Mouse (Mus musculus): ENCODE data around the gene Usp34. TPM values are rescaled to one million over a fixed set of nuclear protein-coding genes. Genes with fewer than 3 reads are reported as not detected.
"Not testable (repeated sequence)": the region's sequence is repeated elsewhere in the genome, so short reads cannot be mapped to it uniquely, and the experiment has no call there.

The Usp34 gene
- polyA plus RNA-seq, 1 experiment from 2014 or later: 39.2 TPM

GRCm38 (mm10) chr11:23313496-23313895, 6.8 kb downstream of the Usp34 start:
- H3K9ac ChIP-seq (ENCODE audit: low read length): no peak overlapping the region
- ATAC-seq (no peak), DNase-seq (ENCODE audit: low spot score) (no peak)
- H3K36me3 ChIP-seq (ENCODE audit: control insufficient read depth, insufficient read depth, low read length): peaks cover 3% of the 10 kb centered on the region; the same call in 1 of the 2 replicates
- no peak overlapping the region for H3K4me3 ChIP-seq (ENCODE audit: low read depth, low read length)
- H3K4me2 ChIP-seq (ENCODE audit: low read length): no peak overlapping the region
- WGBS: 97% methylated on average over 1 of the region's 1 CpGs
- no peak overlapping the region for H3K27ac ChIP-seq (ENCODE audit: low read depth, low read length)
- no peaks in the 10 kb centered on the region for H3K27me3 ChIP-seq (replicated peaks; ENCODE audit: control insufficient read depth, insufficient read depth, low read length)
- H3K9me3 ChIP-seq (replicated peaks; ENCODE audit: control insufficient read depth, low read length): no peaks in the 10 kb centered on the region
- peaks cover 6% of the 10 kb centered on the region; the same call in 1 of the 2 replicates for H3K4me1 ChIP-seq (ENCODE audit: control insufficient read depth, insufficient read depth, low read length)

- no peak overlapping the region for H3K4me3 ChIP-seq (ENCODE audit: low read depth, low read length)
- DNase-seq (ENCODE audit: low spot score): no peak
- 0 out of 2 replicates have a peak, but pooled peaks cover 3% of the 10 kb centered on the region for H3K36me3 ChIP-seq (ENCODE audit: control insufficient read depth, insufficient read depth, low read length)
- H3K9me3 ChIP-seq (replicated peaks; ENCODE audit: control insufficient read depth, low read length): no peaks in the 10 kb centered on the region
- no peak overlapping the region for H3K9ac ChIP-seq (ENCODE audit: low read length)
- no peak overlapping the region for H3K4me2 ChIP-seq (ENCODE audit: low read length)
- no peak overlapping the region for H3K27ac ChIP-seq (ENCODE audit: low read depth, low read length)
- ATAC-seq: no peak
- no peaks in the 10 kb centered on the region for H3K27me3 ChIP-seq (replicated peaks; ENCODE audit: control insufficient read depth, insufficient read depth, low read length)
- H3K4me1 ChIP-seq (ENCODE audit: control insufficient read depth, insufficient read depth, low read length): no peaks in the 10 kb centered on the region
- WGBS: 94% methylated on average over 2 of the region's 2 CpGs
These were observed 22.7 kb downstream of the Usp34 start for GRCm38 (mm10) chr11:23329413-23329812.

DNA sequence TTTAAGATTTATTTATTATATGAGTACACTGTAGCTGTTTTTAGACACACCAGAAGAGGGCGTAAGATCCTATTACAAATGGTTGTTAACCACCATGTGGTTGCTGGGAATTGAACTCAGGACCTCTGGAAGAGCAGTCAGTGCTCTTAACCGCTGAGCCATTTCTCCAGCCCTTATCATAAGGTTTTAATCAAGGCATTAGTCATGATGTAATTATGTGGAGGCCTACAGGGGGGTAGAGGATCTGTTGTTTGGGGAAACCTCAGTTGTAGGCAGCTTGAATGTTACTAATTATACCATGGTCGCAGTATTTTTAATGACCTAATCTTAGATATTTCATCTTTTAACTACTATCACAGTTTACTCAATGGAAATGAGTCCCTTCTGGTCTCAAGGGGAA, 25.4 kb downstream of the Usp34 start:
- no peak for ATAC-seq
- 74% methylated on average over 3 of the region's 3 CpGs for WGBS
- no peaks in the 10 kb centered on the region for H3K27me3 ChIP-seq (replicated peaks; ENCODE audit: control insufficient read depth, insufficient read depth, low read length)
- no peak overlapping the region for H3K4me2 ChIP-seq (ENCODE audit: low read length)
- no peaks in the 10 kb centered on the region for H3K9me3 ChIP-seq (replicated peaks; ENCODE audit: control insufficient read depth, low read length)
- H3K4me3 ChIP-seq (ENCODE audit: low read depth, low read length): no peak overlapping the region
- H3K4me1 ChIP-seq (ENCODE audit: control insufficient read depth, insufficient read depth, low read length): no peaks in the 10 kb centered on the region
- peaks cover 8% of the 10 kb centered on the region; the same call in 1 of the 2 replicates for H3K36me3 ChIP-seq (ENCODE audit: control insufficient read depth, insufficient read depth, low read length)
- no peak for DNase-seq (ENCODE audit: low spot score)
- H3K27ac ChIP-seq (ENCODE audit: low read depth, low read length): no peak overlapping the region
- H3K9ac ChIP-seq (ENCODE audit: low read length): no peak overlapping the region

GRCm38 (mm10) chr11:23335160-23335559, 28.5 kb downstream of the Usp34 start:
- Histone ChIP-seq H3K4me3 (ENCODE audit: low read depth, low read length) (no peak overlapping the region), H3K4me2 (ENCODE audit: low read length) (no peak overlapping the region), H3K9me3 (replicated peaks; ENCODE audit: control insufficient read depth, low read length) (no peaks in the 10 kb centered on the region), H3K4me1 (ENCODE audit: control insufficient read depth, insufficient read depth, low read length) (no peaks in the 10 kb centered on the region), H3K36me3 (ENCODE audit: control insufficient read depth, insufficient read depth, low read length) (peaks cover 5% of the 10 kb centered on the region; the same call in 1 of the 2 replicates), H3K27ac (ENCODE audit: low read depth, low read length) (no peak overlapping the region), H3K9ac (ENCODE audit: low read length) (no peak overlapping the region), H3K27me3 (replicated peaks; ENCODE audit: control insufficient read depth, insufficient read depth, low read length) (no peaks in the 10 kb centered on the region)
- WGBS: 79% methylated on average over 1 of the region's 1 CpGs
- no peak for ATAC-seq
- DNase-seq (ENCODE audit: low spot score): no peak

DNA sequence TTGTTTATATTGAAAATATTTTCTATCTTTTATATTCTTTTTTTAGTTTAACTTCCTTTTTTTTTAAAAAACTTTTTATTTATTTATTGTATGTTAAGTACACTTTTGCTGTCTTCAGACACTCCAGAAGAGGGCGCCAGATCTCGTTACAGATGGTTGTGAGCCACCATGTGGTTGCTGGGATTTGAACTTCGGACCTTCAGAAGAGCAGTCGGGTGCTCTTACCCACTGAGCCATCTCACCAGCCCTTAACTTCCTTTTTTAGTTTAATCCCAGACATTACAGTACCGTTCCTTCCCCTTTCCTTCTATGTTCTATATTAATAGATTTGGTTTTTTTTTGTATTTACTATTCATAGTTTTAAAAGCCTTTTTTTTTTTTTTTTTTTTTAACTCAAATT, 50.5 kb downstream of the Usp34 start:
- H3K9me3 ChIP-seq (replicated peaks; ENCODE audit: control insufficient read depth, low read length); H3K27ac ChIP-seq (ENCODE audit: low read depth, low read length); H3K4me2 ChIP-seq (ENCODE audit: low read length); H3K4me3 ChIP-seq (ENCODE audit: low read depth, low read length); H3K9ac ChIP-seq (ENCODE audit: low read length); ATAC-seq; H3K4me1 ChIP-seq (ENCODE audit: control insufficient read depth, insufficient read depth, low read length); H3K27me3 ChIP-seq (replicated peaks; ENCODE audit: control insufficient read depth, insufficient read depth, low read length); DNase-seq (ENCODE audit: low spot score): not testable (repeated sequence)
- WGBS: 71% methylated on average over 5 of the region's 5 CpGs
- H3K36me3 ChIP-seq (ENCODE audit: control insufficient read depth, insufficient read depth, low read length): peaks cover 26% of the 10 kb centered on the region

DNA sequence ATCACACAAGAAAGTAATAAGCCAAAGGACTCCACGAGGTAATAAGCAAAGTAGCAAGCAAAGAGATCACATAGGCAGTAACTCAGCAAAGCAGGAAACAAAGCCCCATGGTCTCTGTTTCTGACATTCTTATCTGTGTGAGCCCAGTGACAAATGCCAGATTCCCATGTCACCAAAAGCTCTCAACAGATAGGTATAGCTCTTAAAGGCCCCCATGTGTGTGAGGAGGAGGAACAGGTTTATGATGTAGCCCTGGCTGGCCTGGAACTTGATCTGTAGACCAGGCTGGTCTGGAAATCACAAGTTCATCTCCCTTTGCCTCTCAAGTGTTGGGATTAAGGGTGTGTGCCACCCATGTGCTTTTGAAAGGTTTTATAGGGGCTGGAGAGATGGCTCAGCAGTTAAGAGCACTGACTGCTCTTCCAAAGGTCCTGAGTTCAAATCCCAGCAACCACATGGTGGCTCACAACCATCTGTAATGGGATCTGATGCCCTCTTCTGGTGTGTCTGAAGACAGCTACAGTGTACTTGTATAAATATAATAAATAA, 53.1 kb downstream of the Usp34 start:
- H3K9me3 ChIP-seq (replicated peaks; ENCODE audit: control insufficient read depth, low read length); ATAC-seq; DNase-seq (ENCODE audit: low spot score); H3K4me3 ChIP-seq (ENCODE audit: low read depth, low read length); H3K27me3 ChIP-seq (replicated peaks; ENCODE audit: control insufficient read depth, insufficient read depth, low read length); H3K27ac ChIP-seq (ENCODE audit: low read depth, low read length); H3K9ac ChIP-seq (ENCODE audit: low read length); H3K4me2 ChIP-seq (ENCODE audit: low read length); H3K4me1 ChIP-seq (ENCODE audit: control insufficient read depth, insufficient read depth, low read length): not testable (repeated sequence)
- 72% methylated on average over 1 of the region's 1 CpGs for WGBS
- H3K36me3 ChIP-seq (ENCODE audit: control insufficient read depth, insufficient read depth, low read length): peaks cover 38% of the 10 kb centered on the region

DNA sequence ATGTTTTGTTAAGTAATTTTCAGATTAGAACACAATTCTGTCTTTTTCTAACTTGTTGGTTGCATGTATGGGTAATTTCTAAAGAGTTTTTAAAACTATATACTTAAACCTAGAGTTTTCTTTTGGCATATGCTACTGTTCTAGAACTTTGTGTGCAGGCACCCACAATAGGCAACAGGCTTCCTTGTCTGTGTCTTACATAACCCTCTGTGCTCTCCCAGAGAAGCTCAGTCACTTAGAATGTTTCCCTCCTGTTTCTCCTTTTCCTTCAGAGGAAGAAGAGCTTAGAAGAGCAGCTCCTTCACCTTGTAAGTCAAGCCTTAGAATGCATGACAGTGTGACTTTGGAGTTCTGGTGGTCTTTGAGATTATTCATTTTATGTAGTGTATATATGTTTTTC, 55.6 kb downstream of the Usp34 start:
- no peaks in the 10 kb centered on the region for H3K4me1 ChIP-seq (ENCODE audit: control insufficient read depth, insufficient read depth, low read length)
- no peak overlapping the region for H3K4me3 ChIP-seq (ENCODE audit: low read depth, low read length)
- H3K36me3 ChIP-seq (ENCODE audit: control insufficient read depth, insufficient read depth, low read length): peaks cover 26% of the 10 kb centered on the region
- H3K9me3 ChIP-seq (replicated peaks; ENCODE audit: control insufficient read depth, low read length): no peaks in the 10 kb centered on the region
- H3K4me2 ChIP-seq (ENCODE audit: low read length): no peak overlapping the region
- no peak for ATAC-seq
- no peaks in the 10 kb centered on the region for H3K27me3 ChIP-seq (replicated peaks; ENCODE audit: control insufficient read depth, insufficient read depth, low read length)
- no peak overlapping the region for H3K9ac ChIP-seq (ENCODE audit: low read length)
- no peak for DNase-seq (ENCODE audit: low spot score)
- H3K27ac ChIP-seq (ENCODE audit: low read depth, low read length): no peak overlapping the region

GRCm38 (mm10) chr11:23364348-23364747, 57.7 kb downstream of the Usp34 start:
- Histone ChIP-seq H3K36me3 (ENCODE audit: control insufficient read depth, insufficient read depth, low read length) (peaks cover 30% of the 10 kb centered on the region), H3K9ac (ENCODE audit: low read length) (no peak overlapping the region), H3K9me3 (replicated peaks; ENCODE audit: control insufficient read depth, low read length) (no peaks in the 10 kb centered on the region), H3K4me1 (ENCODE audit: control insufficient read depth, insufficient read depth, low read length) (no peaks in the 10 kb centered on the region), H3K4me3 (ENCODE audit: low read depth, low read length) (no peak overlapping the region), H3K27ac (ENCODE audit: low read depth, low read length) (no peak overlapping the region), H3K4me2 (ENCODE audit: low read length) (no peak overlapping the region), H3K27me3 (replicated peaks; ENCODE audit: control insufficient read depth, insufficient read depth, low read length) (no peaks in the 10 kb centered on the region)
- 94% methylated on average over 3 of the region's 3 CpGs for WGBS
- ATAC-seq: no peak
- DNase-seq (ENCODE audit: low spot score): no peak

GRCm38 (mm10) chr11:23372032-23372431, 65.3 kb downstream of the Usp34 start:
- DNase-seq (ENCODE audit: low spot score) (no peak), ATAC-seq (no peak)
- H3K4me1 ChIP-seq (ENCODE audit: control insufficient read depth, insufficient read depth, low read length): no peaks in the 10 kb centered on the region
- no peaks in the 10 kb centered on the region for H3K27me3 ChIP-seq (replicated peaks; ENCODE audit: control insufficient read depth, insufficient read depth, low read length)
- H3K36me3 ChIP-seq (ENCODE audit: control insufficient read depth, insufficient read depth, low read length): peaks cover 39% of the 10 kb centered on the region
- H3K27ac ChIP-seq (ENCODE audit: low read depth, low read length): no peak overlapping the region
- 88% methylated on average over 4 of the region's 4 CpGs for WGBS
- no peak overlapping the region for H3K4me2 ChIP-seq (ENCODE audit: low read length)
- H3K9ac ChIP-seq (ENCODE audit: low read length): no peak overlapping the region
- H3K9me3 ChIP-seq (replicated peaks; ENCODE audit: control insufficient read depth, low read length): no peaks in the 10 kb centered on the region
- no peak overlapping the region for H3K4me3 ChIP-seq (ENCODE audit: low read depth, low read length)
